Mouse (Mus musculus): ENCODE data around the gene Plau.

- TF ChIP-seq CTCF (IDR thresholded peaks at IDR 0.05; ENCODE audit: low read depth, low read length) (no peak), TAL1 (conservative IDR thresholded peaks at IDR 0.05; ENCODE audit: low read depth, low read length) (no peak), GATA2 (IDR thresholded peaks at IDR 0.05; ENCODE audit: borderline replicate concordance, low read depth, low read length) (no peak)
Measured at GRCm38 (mm10) chr14:20824517-20824916, 11.9 kb upstream of the Plau start.
